Mouse (Mus musculus) mouse trophoblast stem cell (cell line): Measurements from ENCODE around the gene Acads.
"Not testable (repeated sequence)": the region's sequence is repeated elsewhere in the genome, so short reads cannot be mapped to it uniquely, and the experiment has no call there.

Experiments used
- in situ Hi-C, 2 experiments: fragments of 300-500 bp; cut with MseI, MboI; formaldehyde crosslinking; loops; 2 replicates in 1 of 2; 3 replicates in 1 of 2; pipeline ENCODE4 v1.15.1; 2025

Gene Acads

GRCm38 (mm10) chr5:115149675-115150459 is 30.7 kb upstream of the Acads start:
- in situ Hi-C loops = no loop called here

GRCm38 (mm10) chr5:115148872-115149271 is 29.7 kb upstream of the Acads start:
- in situ Hi-C loops = not testable (repeated sequence)

- in situ Hi-C loops = no loop called here
Observed at GRCm38 (mm10) chr5:115148378-115148777, 29.2 kb upstream of the Acads start.

- in situ Hi-C loops = no loop called here
Observed at GRCm38 (mm10) chr5:115147388-115147787, 28.2 kb upstream of the Acads start.

GRCm38 (mm10) chr5:115146747-115147130 is 27.6 kb upstream of the Acads start:
- in situ Hi-C loops = no loop called here

- in situ Hi-C loops = no loop called here
Observed at GRCm38 (mm10) chr5:115145976-115146746, 27.0 kb upstream of the Acads start.

- in situ Hi-C loops = no loop called here
Observed at GRCm38 (mm10) chr5:115145253-115145968, 26.3 kb upstream of the Acads start.

GRCm38 (mm10) chr5:115144471-115144870 is 25.3 kb upstream of the Acads start:
- in situ Hi-C loops = no loop called here

- in situ Hi-C loops = no loop called here
Observed at GRCm38 (mm10) chr5:115143552-115143951, 24.4 kb upstream of the Acads start.

GRCm38 (mm10) chr5:115142166-115142697 is 23.1 kb upstream of the Acads start:
- in situ Hi-C loops = no loop called here

GRCm38 (mm10) chr5:115140726-115141125 is 21.6 kb upstream of the Acads start:
- in situ Hi-C loops = no loop called here

GRCm38 (mm10) chr5:115139124-115139523 is 20.0 kb upstream of the Acads start:
- in situ Hi-C loops = no loop called here

GRCm38 (mm10) chr5:115134234-115135165 is 15.4 kb upstream of the Acads start, which contains the start of gene Unc119b:
Gene Unc119b, minus strand, starts transcription at chr5:115134975.
- in situ Hi-C loops = no loop called here

- in situ Hi-C loops = no loop called here
Observed at GRCm38 (mm10) chr5:115133358-115134066, 14.4 kb upstream of the Acads start.

- in situ Hi-C loops = no loop called here
Observed at GRCm38 (mm10) chr5:115132465-115132864, 13.3 kb upstream of the Acads start.

GRCm38 (mm10) chr5:115129328-115129727 is 10.2 kb upstream of the Acads start:
- in situ Hi-C loops = loop anchor here in 1 of 2 experiments (5.0 kb wide), 1 partner anchor 33 kb away; no protein-coding TSS in a partner anchor

- in situ Hi-C loops = loop anchor here in 1 of 2 experiments (5.0 kb wide), 1 partner anchor 35 kb away; no protein-coding TSS in a partner anchor
Observed at GRCm38 (mm10) chr5:115127421-115128179, 8.5 kb upstream of the Acads start.

- in situ Hi-C loops = loop anchor here in 1 of 2 experiments (5.0 kb wide), 1 partner anchor 36 kb away; no protein-coding TSS in a partner anchor
Observed at GRCm38 (mm10) chr5:115126578-115127312, 7.6 kb upstream of the Acads start.
